Mouse (Mus musculus) heart, embryonic 10.5 days (tissue): ENCODE measurements around the gene Bbs12. TPM values are rescaled to one million over a fixed set of nuclear protein-coding genes. Genes with fewer than 3 reads are reported as not detected.

ENCODE experiments used
- DNase-seq: peaks from one replicate; pipeline ENCODE4 v3.0.0-alpha.2; 2017; ENCODE audit warnings: low spot score
- H3K27ac ChIP-seq: fragments of 300-500 bp; sonication (generic); 2 replicates; pipeline ENCODE4 v1.5.1; 2016; ENCODE audit warnings: mild to moderate bottlenecking
- H3K27me3 ChIP-seq: fragments of 300-500 bp; sonication (generic); 2 replicates; pipeline ENCODE4 v1.6.1; 2016; ENCODE audit warnings: mild to moderate bottlenecking; ENCODE audit not compliant: poor library complexity, insufficient read depth, severe bottlenecking
- H3K36me3 ChIP-seq: fragments of 300-500 bp; sonication (generic); 2 replicates; pipeline ENCODE4 v1.6.1; 2016; ENCODE audit warnings: mild to moderate bottlenecking, moderate library complexity
- H3K4me1 ChIP-seq: fragments of 300-500 bp; sonication (generic); 2 replicates; pipeline ENCODE4 v1.6.1; 2016; ENCODE audit warnings: mild to moderate bottlenecking
- H3K4me3 ChIP-seq: fragments of 300-500 bp; sonication (generic); 2 replicates; pipeline ENCODE4 v1.5.1; 2016; ENCODE audit warnings: mild to moderate bottlenecking, moderate library complexity
- H3K9me3 ChIP-seq: fragments of 300-500 bp; sonication (generic); 2 replicates; pipeline ENCODE4 v1.6.1; 2016; ENCODE audit warnings: mild to moderate bottlenecking, moderate library complexity
- WGBS: fragments of 180-500 bp; shearing (Covaris S2); methylation state at CpG from one replicate; pipeline ENCODE4 v1.1.7; 2016; 5-methylcytosine and 5-hydroxymethylcytosine counted together
- polyA plus RNA-seq: library from polyadenylated mRNA; unstranded; fragments of >200 nt; fragmentation: Nextera tagmentation; extraction: Ambion mirVana; gene quantifications from 2 replicates; pipeline ENCODE4 v1.2.1, GENCODE M21; 2016

The Bbs12 gene
- polyA plus RNA-seq, 1 experiment from 2014 or later, result 7.7 TPM

DNA sequence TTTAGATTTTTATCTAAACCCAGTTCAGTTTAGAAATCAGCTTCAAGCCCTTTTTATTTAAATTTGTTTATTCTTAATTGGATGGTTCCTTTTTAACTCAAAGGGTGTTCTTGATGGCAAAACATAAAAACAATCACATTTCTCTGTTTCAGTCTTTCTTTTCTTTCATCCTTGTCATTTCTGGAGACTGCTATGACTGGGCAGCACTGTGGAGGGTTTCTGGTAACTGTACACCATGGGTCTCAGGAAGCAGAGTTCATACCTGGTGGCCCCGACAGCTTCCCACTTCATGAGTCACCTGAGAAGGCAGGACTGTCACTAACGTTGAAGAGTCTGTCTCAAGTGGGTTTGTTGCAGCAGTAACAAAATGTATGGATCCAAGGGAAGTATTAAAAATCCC, 19.7 kb upstream of the Bbs12 start:
- Histone ChIP-seq H3K36me3 (no peaks in the 10 kb centered on the region), H3K4me1 (no peaks in the 10 kb centered on the region), H3K9me3 (no peaks in the 10 kb centered on the region), H3K27ac (no peak overlapping the region), H3K27me3 (no peaks in the 10 kb centered on the region), H3K4me3 (no peak overlapping the region)
- 59% methylated on average over 2 of the region's 2 CpGs for WGBS
- no peak for DNase-seq

DNA sequence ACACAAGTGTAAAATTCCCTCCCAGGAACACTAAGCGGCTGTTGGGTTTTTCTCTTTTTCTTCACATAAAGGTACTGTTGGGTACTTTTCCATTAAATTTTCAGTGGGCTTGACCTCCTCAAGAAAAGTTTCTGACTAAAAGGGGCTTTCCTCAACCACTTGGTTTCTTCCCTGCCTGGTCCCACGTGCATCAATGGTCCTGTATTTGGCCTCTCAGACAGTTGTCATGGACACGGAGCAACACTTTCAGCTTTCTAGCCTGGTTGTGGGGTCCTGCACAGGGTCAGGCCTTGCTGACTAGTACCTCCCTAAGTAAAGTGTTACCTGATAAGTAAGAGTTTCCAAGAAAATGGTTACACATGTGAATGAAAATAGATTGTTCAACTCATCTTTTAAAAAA, 12.9 kb upstream of the Bbs12 start:
- 71% methylated on average over 3 of the region's 3 CpGs for WGBS

DNA sequence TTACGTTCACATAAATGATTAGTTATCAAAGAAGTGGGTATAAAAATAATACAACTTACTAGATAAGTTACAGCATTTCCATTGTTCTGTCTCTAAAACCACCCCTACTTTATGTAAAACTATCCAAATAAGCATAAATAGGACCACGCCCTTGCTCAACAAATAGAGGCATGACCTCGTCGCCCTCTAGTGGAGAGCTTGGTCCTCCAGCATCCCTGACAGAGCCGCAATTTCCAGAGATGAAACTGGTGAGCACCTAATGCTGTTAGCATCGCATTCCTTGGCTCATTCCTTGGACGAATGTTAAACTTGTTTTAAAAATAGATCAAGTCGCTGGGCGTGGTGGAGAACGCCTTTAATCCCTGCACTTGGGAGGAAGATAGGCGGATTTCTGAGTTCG, 9.7 kb upstream of the Bbs12 start:
- no peaks in the 10 kb centered on the region for H3K36me3 ChIP-seq

More for the DNA sequence above, 12.9 kb upstream of the Bbs12 start:
- no peaks in the 10 kb centered on the region for H3K9me3 ChIP-seq
- H3K36me3 ChIP-seq, result no peaks in the 10 kb centered on the region
- no peak overlapping the region for H3K27ac ChIP-seq
- H3K4me1 ChIP-seq, result no peaks in the 10 kb centered on the region
- H3K27me3 ChIP-seq, result no peaks in the 10 kb centered on the region
- DNase-seq, result no peak
- H3K4me3 ChIP-seq, result no peak overlapping the region

DNA sequence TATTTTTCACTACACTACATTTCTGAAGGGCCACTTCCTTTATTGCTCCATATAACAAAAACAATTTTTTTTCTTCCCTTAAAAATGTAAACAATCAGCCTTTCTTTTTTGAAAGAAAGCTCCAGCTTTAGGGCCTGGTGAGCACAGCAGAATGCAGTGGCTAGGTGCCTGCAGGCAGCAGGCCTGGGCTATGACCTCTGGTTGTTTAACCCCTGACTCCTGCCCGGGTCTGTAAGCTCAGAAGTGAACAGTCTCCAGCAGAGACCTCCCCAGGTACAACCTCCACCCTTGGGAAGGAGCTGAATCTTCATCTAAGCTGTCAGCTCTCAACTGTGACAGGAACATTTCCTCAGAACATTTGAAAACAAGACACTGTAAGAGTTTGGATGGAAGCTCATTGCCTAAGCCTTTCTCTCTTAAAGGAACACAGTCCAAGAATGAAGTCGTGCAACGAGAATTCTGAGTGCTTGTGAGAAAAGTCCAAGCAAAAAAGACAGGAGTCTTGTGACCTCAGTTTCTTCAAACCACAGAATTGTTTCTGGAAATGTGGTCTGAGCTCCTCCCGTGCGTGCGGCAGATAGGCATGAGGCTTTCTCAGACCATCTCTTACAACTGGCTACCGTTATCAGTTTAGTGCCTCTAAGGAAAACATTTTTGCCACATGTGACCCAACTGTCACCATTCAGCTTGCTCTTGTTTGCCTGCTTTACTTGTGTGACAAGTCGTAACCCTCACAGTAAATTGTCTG, 8.8 kb upstream of the Bbs12 start:
- Histone ChIP-seq H3K4me3 (no peak overlapping the region), H3K9me3 (no peaks in the 10 kb centered on the region), H3K36me3 (no peaks in the 10 kb centered on the region), H3K27me3 (no peaks in the 10 kb centered on the region), H3K4me1 (no peaks in the 10 kb centered on the region), H3K27ac (no peak overlapping the region)
- no peak for DNase-seq
- 47% methylated on average over 8 of the region's 8 CpGs for WGBS

More for the DNA sequence above, 9.7 kb upstream of the Bbs12 start:
- Histone ChIP-seq H3K4me3 (no peak overlapping the region), H3K4me1 (no peaks in the 10 kb centered on the region), H3K27me3 (no peaks in the 10 kb centered on the region), H3K9me3 (no peaks in the 10 kb centered on the region), H3K27ac (no peak overlapping the region)
- 31% methylated on average over 12 of the region's 12 CpGs for WGBS
- peak; percentile 84 for DNase-seq

DNA sequence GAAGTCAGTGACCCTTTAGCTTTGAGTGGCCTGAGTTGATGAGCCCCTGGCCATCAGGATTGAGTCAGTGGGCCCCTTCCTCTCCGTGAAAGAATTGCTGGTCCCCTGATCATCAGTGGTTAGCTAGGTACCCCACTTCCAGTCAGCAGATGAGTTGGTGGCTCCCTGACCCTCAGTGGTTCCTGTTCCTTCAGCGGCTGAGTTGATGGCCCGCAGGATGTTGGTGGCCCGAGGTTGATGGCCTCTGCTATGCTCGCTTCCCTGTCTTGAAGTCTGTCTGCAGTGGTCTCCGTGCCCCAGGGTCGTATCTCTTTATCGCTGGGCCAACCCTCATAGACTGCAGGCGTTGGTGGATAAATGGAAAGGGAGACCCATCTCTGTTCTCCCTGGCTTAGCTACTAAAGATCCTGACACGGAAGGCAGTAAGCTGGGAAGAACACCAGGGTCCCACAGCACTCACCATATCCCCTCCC, 421 bp upstream of the Bbs12 start:
- Histone ChIP-seq H3K36me3 (no peaks in the 10 kb centered on the region), H3K27me3 (no peaks in the 10 kb centered on the region), H3K4me3 (peak overlapping the region; percentile 77), H3K4me1 (peaks cover 9% of the 10 kb centered on the region; the same call in 1 of the 2 replicates), H3K27ac (peak overlapping the region; percentile 93), H3K9me3 (no peaks in the 10 kb centered on the region)
- no peak for DNase-seq
- WGBS, result 4% methylated on average over 10 of the region's 10 CpGs

DNA sequence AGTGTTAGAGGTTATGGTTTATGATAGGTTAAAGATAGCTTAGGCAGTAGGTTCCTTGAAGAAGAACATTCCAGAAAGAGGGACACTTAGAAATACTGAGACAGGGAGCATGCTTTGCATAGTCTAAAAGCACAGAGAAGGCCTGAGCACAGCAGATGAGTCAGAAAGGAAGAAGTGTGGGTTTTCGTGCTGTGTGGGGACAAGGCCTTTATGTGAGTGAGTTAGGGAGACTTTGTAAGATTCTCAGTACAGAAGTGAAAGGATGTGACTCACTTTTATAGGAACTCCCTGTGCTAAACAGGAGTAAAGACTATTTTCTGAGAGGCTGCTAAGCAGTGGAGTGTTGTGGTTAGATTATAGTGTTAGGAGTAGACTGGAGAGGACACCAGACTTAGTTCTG, 1.0 kb downstream of the Bbs12 start:
- H3K36me3 ChIP-seq, result no peaks in the 10 kb centered on the region
- WGBS, result 35% methylated on average over 1 of the region's 1 CpGs

DNA sequence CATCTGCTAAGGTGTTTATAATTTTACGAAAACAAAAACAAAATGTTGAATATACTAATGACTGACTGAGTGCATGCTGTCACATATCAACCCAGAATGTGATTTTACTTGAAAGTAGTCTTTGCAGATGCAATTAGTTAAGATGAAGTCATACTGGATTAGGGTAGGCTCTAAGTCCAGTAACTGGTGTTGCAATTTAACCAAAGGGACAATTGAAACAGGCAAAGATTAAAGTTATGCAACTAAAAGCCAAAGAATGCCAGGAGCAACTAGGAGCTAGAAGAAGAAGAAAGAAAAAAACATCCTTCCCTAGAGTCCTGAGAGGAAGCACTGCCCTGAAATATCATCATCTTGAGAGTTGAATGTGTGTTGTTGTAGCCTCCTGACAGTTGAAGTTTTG, 3.9 kb downstream of the Bbs12 start:
- 90% methylated on average over 1 of the region's 1 CpGs for WGBS
- Histone ChIP-seq H3K9me3 (no peaks in the 10 kb centered on the region), H3K4me1 (peaks cover 9% of the 10 kb centered on the region; the same call in 1 of the 2 replicates), H3K27me3 (no peaks in the 10 kb centered on the region), H3K4me3 (no peak overlapping the region), H3K27ac (no peak overlapping the region), H3K36me3 (peaks cover 19% of the 10 kb centered on the region)
- DNase-seq, result no peak

More for the DNA sequence above, 1.0 kb downstream of the Bbs12 start:
- H3K27ac ChIP-seq, result no peak overlapping the region
- H3K4me3 ChIP-seq, result peak overlapping the region; percentile 77
- peaks cover 9% of the 10 kb centered on the region; the same call in 1 of the 2 replicates for H3K4me1 ChIP-seq
- H3K9me3 ChIP-seq, result no peaks in the 10 kb centered on the region
- no peaks in the 10 kb centered on the region for H3K27me3 ChIP-seq
- no peak for DNase-seq

DNA sequence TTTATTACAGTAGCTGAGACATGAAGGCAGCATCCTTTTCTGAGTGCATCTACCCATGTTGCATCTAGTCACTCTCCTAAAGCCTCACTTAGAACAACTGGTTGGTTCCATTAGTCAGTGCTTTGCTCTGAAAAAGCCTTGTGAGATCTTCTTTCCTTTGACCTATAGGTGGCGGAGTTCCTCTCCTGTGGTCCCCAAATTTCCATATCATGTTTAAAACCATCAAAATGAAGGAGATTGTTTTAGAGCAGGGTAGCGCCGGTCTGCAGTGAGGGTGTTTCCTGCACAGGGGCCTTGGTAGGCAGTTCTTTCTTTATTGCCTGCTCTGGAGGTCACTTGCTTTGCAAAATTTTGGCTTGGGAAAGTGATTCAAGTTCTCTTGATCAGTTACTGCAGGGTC, 12.0 kb downstream of the Bbs12 start:
- no peak for DNase-seq
- 39% methylated on average over 3 of the region's 3 CpGs for WGBS

DNA sequence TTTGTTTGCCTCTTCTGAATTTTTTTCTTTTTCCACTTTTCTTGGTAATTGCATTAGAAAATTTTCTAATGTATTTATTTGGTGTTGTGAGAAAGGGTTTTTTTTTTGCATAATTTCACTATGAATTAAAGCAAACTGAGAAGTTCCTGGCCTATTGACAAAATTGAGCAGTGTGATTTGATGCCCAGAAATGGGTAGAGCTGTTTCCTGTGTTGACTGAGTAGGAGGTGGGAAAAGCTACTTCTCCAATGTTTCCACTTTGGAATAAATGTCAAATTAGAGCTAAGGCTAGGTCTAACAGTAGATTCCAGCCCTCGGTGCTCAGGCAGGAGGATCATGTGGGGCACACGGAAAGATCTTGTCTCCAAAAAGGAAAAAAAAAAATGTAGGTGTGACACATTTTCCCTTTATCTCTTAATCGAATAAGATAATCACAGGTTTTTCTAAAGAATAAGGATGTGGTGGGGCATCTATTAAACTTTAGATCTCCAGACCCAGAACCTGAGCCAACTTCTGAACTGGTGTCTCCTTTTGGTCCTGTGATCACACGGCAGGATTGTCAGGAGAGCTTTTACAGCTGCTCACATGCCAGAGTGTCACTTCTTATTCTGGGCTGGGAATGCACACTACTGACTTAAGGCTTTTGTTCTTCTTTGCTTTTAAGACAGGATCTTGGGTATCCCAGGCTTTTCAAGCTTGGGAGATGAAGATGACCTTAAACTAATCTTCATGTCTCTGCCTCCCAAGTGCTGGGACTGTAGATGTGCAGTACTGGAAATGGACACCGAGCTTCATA, 13.2 kb downstream of the Bbs12 start:
- Histone ChIP-seq H3K4me3 (no peak overlapping the region), H3K9me3 (no peaks in the 10 kb centered on the region), H3K27ac (no peak overlapping the region), H3K27me3 (no peaks in the 10 kb centered on the region), H3K36me3 (peaks cover 4% of the 10 kb centered on the region; the same call in 1 of the 2 replicates), H3K4me1 (no peaks in the 10 kb centered on the region)
- DNase-seq, result no peak
- WGBS, result 74% methylated on average over 5 of the region's 5 CpGs

More for the DNA sequence above, 12.0 kb downstream of the Bbs12 start:
- no peak overlapping the region for H3K4me3 ChIP-seq
- no peaks in the 10 kb centered on the region for H3K4me1 ChIP-seq
- no peak overlapping the region for H3K27ac ChIP-seq
- H3K27me3 ChIP-seq, result no peaks in the 10 kb centered on the region
- no peaks in the 10 kb centered on the region for H3K9me3 ChIP-seq
- H3K36me3 ChIP-seq, result peaks cover 15% of the 10 kb centered on the region

DNA sequence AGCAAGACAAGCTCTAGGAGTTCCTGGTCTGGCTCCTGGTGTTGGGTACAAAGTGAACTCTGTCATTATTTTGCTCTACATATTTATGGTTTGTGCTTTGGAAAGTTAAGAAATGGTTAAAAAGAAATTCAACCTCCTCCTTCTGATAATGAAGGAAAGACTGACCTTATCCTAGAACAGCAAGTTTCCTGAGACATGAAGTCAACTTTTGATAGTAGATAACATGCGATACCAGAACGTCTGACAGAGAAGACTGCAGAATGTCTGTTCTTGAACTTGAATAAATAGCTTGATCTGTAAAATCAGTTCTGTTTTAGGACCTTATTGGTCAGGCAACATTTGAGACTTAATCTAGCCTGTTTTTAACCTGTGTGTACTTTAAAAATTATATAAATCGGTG, 14.3 kb downstream of the Bbs12 start:
- Histone ChIP-seq H3K4me1 (no peaks in the 10 kb centered on the region), H3K4me3 (no peak overlapping the region), H3K27me3 (no peaks in the 10 kb centered on the region), H3K36me3 (no peaks in the 10 kb centered on the region), H3K9me3 (no peaks in the 10 kb centered on the region), H3K27ac (no peak overlapping the region)
- no peak for DNase-seq
- WGBS, result 58% methylated on average over 3 of the region's 3 CpGs

DNA sequence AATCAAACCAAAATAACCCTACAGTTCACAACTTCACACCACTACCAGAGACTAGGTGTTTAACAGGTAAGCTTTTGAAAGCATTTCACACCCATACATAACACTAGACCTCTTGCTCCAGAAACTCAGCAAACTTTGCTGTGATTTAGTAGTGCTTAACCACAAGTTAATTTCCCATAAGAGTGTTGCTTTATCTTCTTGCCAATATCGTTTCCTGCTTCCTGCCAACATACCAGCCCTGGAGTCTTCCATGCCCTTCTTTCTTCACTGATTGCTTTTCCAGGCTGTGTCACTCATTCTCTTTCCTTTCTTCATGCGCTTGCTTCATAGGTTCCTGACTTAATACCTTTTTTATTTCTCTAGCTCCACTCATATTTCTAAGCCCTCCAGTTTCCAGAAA, 16.1 kb downstream of the Bbs12 start:
- H3K4me1 ChIP-seq, result no peaks in the 10 kb centered on the region
- H3K27me3 ChIP-seq, result no peaks in the 10 kb centered on the region
- 73% methylated on average over 2 of the region's 2 CpGs for WGBS
- no peaks in the 10 kb centered on the region for H3K36me3 ChIP-seq
- no peaks in the 10 kb centered on the region for H3K9me3 ChIP-seq
- no peak overlapping the region for H3K27ac ChIP-seq
- DNase-seq, result no peak
- H3K4me3 ChIP-seq, result no peak overlapping the region

DNA sequence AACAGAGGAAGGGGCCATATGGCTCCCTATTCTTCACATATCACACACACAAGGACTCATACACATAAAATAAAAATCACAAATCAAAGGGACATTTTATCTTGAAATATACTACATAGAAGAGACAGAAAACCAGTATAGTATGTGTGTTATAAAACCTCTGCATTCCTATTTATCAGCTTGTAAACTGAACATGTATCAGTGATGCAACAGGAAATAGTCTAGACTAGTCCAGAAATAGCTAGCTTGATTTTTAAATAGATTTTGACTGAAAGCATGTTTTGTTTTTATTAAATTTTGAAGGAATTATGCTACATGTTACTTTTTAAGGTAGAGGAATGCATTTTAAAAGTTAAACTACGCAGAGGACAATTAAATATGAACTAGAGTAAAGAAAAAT, 17.6 kb downstream of the Bbs12 start:
- DNase-seq, result no peak
- Histone ChIP-seq H3K27ac (no peak overlapping the region), H3K27me3 (no peaks in the 10 kb centered on the region), H3K4me3 (no peak overlapping the region), H3K4me1 (no peaks in the 10 kb centered on the region), H3K36me3 (no peaks in the 10 kb centered on the region), H3K9me3 (no peaks in the 10 kb centered on the region)
- 80% methylated on average over 1 of the region's 1 CpGs for WGBS

DNA sequence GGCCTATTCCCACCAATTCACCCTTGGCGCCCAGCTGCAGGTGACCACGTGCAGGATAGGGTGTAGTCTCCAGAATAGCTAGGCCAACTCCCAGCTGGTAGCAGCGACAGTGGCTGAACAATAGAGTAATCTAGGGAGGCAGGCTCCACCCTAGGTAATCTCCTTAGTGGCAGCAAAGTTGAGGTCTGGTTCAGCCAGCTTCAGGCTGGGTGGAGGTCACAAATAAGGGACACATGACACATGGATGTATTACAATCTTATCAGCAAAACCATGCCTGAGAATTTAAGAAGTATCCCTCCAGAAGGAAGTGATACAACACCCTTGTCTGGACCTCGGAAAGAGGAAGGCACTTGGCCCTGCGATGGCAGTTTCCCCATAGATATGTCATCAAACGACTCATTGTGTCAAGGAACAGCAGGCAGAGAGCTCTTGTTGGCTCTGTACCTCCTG, 19.7 kb downstream of the Bbs12 start:
- no peaks in the 10 kb centered on the region for H3K27me3 ChIP-seq
- no peaks in the 10 kb centered on the region for H3K36me3 ChIP-seq
- no peak overlapping the region for H3K4me3 ChIP-seq
- no peaks in the 10 kb centered on the region for H3K9me3 ChIP-seq
- H3K27ac ChIP-seq, result no peak overlapping the region
- 52% methylated on average over 6 of the region's 6 CpGs for WGBS
- no peak for DNase-seq
- no peaks in the 10 kb centered on the region for H3K4me1 ChIP-seq
